Mouse (Mus musculus) heart, postnatal 0 days (tissue): Measurements from ENCODE around the gene 1700067P10Rik. TPM values are rescaled to one million over a fixed set of nuclear protein-coding genes. Genes with fewer than 3 reads are reported as not detected.
A peak's percentile ranks its signal among the peaks of the same experiment; 100 is the strongest.

Experiments used
- ATAC-seq: fragments of 200-750 bp; cut with Nextera tagmentation; 2 replicates; pipeline ENCODE4 v1.8.0; 2017; ENCODE audit warnings: low read depth, moderate number of reproducible peaks, moderate library complexity; ENCODE audit not compliant: insufficient read depth
- DNase-seq: peaks from one replicate; pipeline ENCODE4 v3.0.0-alpha.2; 2016; ENCODE audit warnings: low spot score
- H3K27ac ChIP-seq: fragments of 300-500 bp; sonication (generic); 2 replicates; pipeline ENCODE4 v1.5.1; 2014; ENCODE audit warnings: low read depth, mild to moderate bottlenecking
- H3K27me3 ChIP-seq: fragments of 300-500 bp; sonication (generic); 2 replicates; pipeline ENCODE4 v1.6.1; 2014; ENCODE audit warnings: low read length, mixed read lengths; ENCODE audit not compliant: control insufficient read depth, insufficient read depth
- H3K36me3 ChIP-seq: fragments of 300-500 bp; sonication (generic); replicated peaks from 2 replicates; pipeline ENCODE4 v1.6.1; 2014; ENCODE audit warnings: low read length, mixed read lengths; ENCODE audit not compliant: control insufficient read depth, insufficient read depth
- H3K4me1 ChIP-seq: fragments of 300-500 bp; sonication (generic); 2 replicates; pipeline ENCODE4 v1.6.1; 2014; ENCODE audit warnings: antibody characterized with exemption; ENCODE audit not compliant: control insufficient read depth, insufficient read depth
- H3K4me2 ChIP-seq: fragments of 300-500 bp; sonication (generic); 2 replicates; pipeline ENCODE4 v1.6.1; 2014; ENCODE audit warnings: low read depth, mild to moderate bottlenecking, low read length, moderate library complexity
- H3K4me3 ChIP-seq: fragments of 300-500 bp; sonication (generic); 2 replicates; pipeline ENCODE4 v1.5.1; 2014; ENCODE audit warnings: low read depth, low read length
- H3K9ac ChIP-seq: fragments of 300-500 bp; sonication (generic); replicated peaks from 2 replicates; pipeline ENCODE4 v1.6.1; 2014; ENCODE audit warnings: low read depth, low read length, mixed read lengths
- H3K9me3 ChIP-seq: fragments of 300-500 bp; sonication (generic); replicated peaks from 2 replicates; pipeline ENCODE4 v1.6.1; 2016; ENCODE audit warnings: low read length; ENCODE audit not compliant: control insufficient read depth
- CTCF ChIP-seq: IDR thresholded peaks from 2 replicates; pipeline ENCODE4 v1.5.1; 2016; ENCODE audit warnings: antibody characterized with exemption, control low read depth, low read depth
- EP300 ChIP-seq: IDR thresholded peaks from 2 replicates; pipeline ENCODE4 v1.6.1; 2016; ENCODE audit warnings: antibody characterized with exemption, low read depth
- WGBS: fragments of 180-500 bp; shearing (Covaris S2); extraction: QIAGEN DNeasy Blood & Tissue Kit; methylation state at CpG from one replicate; pipeline ENCODE4 v1.1.7; 2014; 5-methylcytosine and 5-hydroxymethylcytosine counted together
- polyA plus RNA-seq: library from polyadenylated mRNA; unstranded; fragments of >200 nt; fragmentation: Nextera tagmentation; extraction: Ambion mirVana; gene quantifications from 2 replicates; pipeline ENCODE4 v1.2.1, GENCODE M21; 2015
- total RNA-seq: library from RNA; depleted of rRNA; stranded (reverse); fragments of >200 nt; gene quantifications from 2 replicates; pipeline ENCODE4 v1.2.3, GENCODE M21; 2014; ENCODE audit warnings: low replicate concordance

Gene 1700067P10Rik
- total and polyA plus RNA-seq, 2 experiments from 2014 or later = not detected

- H3K36me3 ChIP-seq = no peaks in the 10 kb centered on the region
- H3K27me3 ChIP-seq = peaks cover 52% of the 10 kb centered on the region
- no peak overlapping the region for H3K27ac ChIP-seq
- whole genome bisulfite sequencing = 75% methylated on average over 5 of the region's 5 CpGs
- H3K9me3 ChIP-seq = peaks cover 5% of the 10 kb centered on the region; the same call in 1 of the 2 replicates
- H3K4me3 ChIP-seq = no peak overlapping the region
- TF ChIP-seq CTCF = no peak
- ATAC-seq (no peak), DNase-seq (no peak)
- no peak overlapping the region for H3K4me2 ChIP-seq
- no peak overlapping the region for H3K9ac ChIP-seq
- H3K4me1 ChIP-seq = peaks cover 11% of the 10 kb centered on the region
Observed at GRCm38 (mm10) chr17:48093286-48093817, 4.2 kb downstream of the 1700067P10Rik start.

GRCm38 (mm10) chr17:48094820-48095680, 5.9 kb downstream of the 1700067P10Rik start:
- DNase-seq = no peak
- H3K27me3 ChIP-seq = peaks cover 69% of the 10 kb centered on the region
- no peak overlapping the region for H3K9ac ChIP-seq
- TF ChIP-seq EP300 (no peak), CTCF (no peak)
- no peak overlapping the region for H3K4me2 ChIP-seq
- H3K4me3 ChIP-seq = no peak overlapping the region; the same call in 1 of the 2 replicates
- H3K9me3 ChIP-seq = peaks cover 5% of the 10 kb centered on the region; the same call in 1 of the 2 replicates
- no peaks in the 10 kb centered on the region for H3K36me3 ChIP-seq
- H3K27ac ChIP-seq = no peak overlapping the region
- H3K4me1 ChIP-seq = peaks cover 14% of the 10 kb centered on the region
- ATAC-seq = no peak
- WGBS = 11% methylated on average over 20 of the region's 20 CpGs

GRCm38 (mm10) chr17:48095718-48096121, 6.6 kb downstream of the 1700067P10Rik start:
- Histone ChIP-seq H3K4me1 (peaks cover 14% of the 10 kb centered on the region), H3K4me3 (peak overlapping the region; percentile 18), H3K27ac (no peak overlapping the region), H3K36me3 (no peaks in the 10 kb centered on the region), H3K9me3 (peaks cover 5% of the 10 kb centered on the region; the same call in 1 of the 2 replicates), H3K9ac (no peak overlapping the region), H3K4me2 (peak overlapping the region; percentile 14; the same call in 1 of the 2 replicates), H3K27me3 (peaks cover 74% of the 10 kb centered on the region)
- no peak for TF ChIP-seq CTCF
- TF ChIP-seq EP300 = no peak
- whole genome bisulfite sequencing = under 1% methylated on average over 26 of the region's 26 CpGs
- no peak for DNase-seq
- ATAC-seq = no peak

- H3K9ac ChIP-seq = no peak overlapping the region
- TF ChIP-seq CTCF (no peak), EP300 (no peak)
- H3K36me3 ChIP-seq = no peaks in the 10 kb centered on the region
- ATAC-seq (no peak), DNase-seq (no peak)
- no peak overlapping the region for H3K4me2 ChIP-seq
- 5% methylated on average over 17 of the region's 17 CpGs for WGBS
- H3K9me3 ChIP-seq = peaks cover 5% of the 10 kb centered on the region; the same call in 1 of the 2 replicates
- peaks cover 14% of the 10 kb centered on the region for H3K4me1 ChIP-seq
- H3K4me3 ChIP-seq = peak overlapping the region; percentile 34; the same call in 1 of the 2 replicates
- H3K27me3 ChIP-seq = peaks cover 74% of the 10 kb centered on the region
- no peak overlapping the region for H3K27ac ChIP-seq
Observed at GRCm38 (mm10) chr17:48096321-48096720, 7.2 kb downstream of the 1700067P10Rik start.

GRCm38 (mm10) chr17:48097011-48097742, 8.1 kb downstream of the 1700067P10Rik start:
- Histone ChIP-seq H3K9ac (no peak overlapping the region), H3K27me3 (peaks cover 74% of the 10 kb centered on the region), H3K4me1 (peaks cover 14% of the 10 kb centered on the region), H3K4me2 (peak overlapping the region; percentile 61), H3K36me3 (no peaks in the 10 kb centered on the region), H3K27ac (no peak overlapping the region), H3K9me3 (peaks cover 5% of the 10 kb centered on the region; the same call in 1 of the 2 replicates), H3K4me3 (peak overlapping the region; percentile 34)
- WGBS = under 1% methylated on average over 32 of the region's 41 CpGs
- ATAC-seq (peak; percentile 31; the same call in 1 of the 2 replicates), DNase-seq (peak; percentile 69)
- TF ChIP-seq CTCF = peak; percentile 51
- TF ChIP-seq EP300 = no peak
